Mouse (Mus musculus) sigmoid colon, adult 10 weeks (tissue): Measurements from ENCODE around the gene Olfr1166. TPM values are rescaled to one million over a fixed set of nuclear protein-coding genes. Genes with fewer than 3 reads are reported as not detected.

Source experiments
- polyA plus RNA-seq: library from polyadenylated mRNA; stranded (reverse); fragments of 350-450 nt; fragmentation: Illumina TruSeq; extraction: RNeasy Lipid Tissue Mini Kit (QIAGEN cat#74804); gene quantifications from one replicate; pipeline ENCODE4 v1.2.3, GENCODE M21; 2014; ENCODE audit warnings: low read depth, low replicate concordance

The Olfr1166 gene
- not detected for polyA plus RNA-seq

GRCm38 (mm10) chr2:88128172-88128571 lies at the start of gene Olfr1166:
Gene Olfr1166 (minus strand): TSS chr2:88128272.

GRCm38 (mm10) chr2:88155093-88155492 lies 27.0 kb upstream of the Olfr1166 start, which contains the start of gene Olfr1167:
Gene Olfr1167 (minus strand): TSS chr2:88155193.

GRCm38 (mm10) chr2:88093866-88094265 lies 34.2 kb downstream of the Olfr1166 start, which contains the start of gene Olfr1164:
Gene Olfr1164 (minus strand): TSS chr2:88093966.

Other genes with a start within 250 kb of the Olfr1166 start
- not detected for gene Olfr1153, start 233.3 kb downstream of the Olfr1166 start, polyA plus RNA-seq
- gene Olfr1154, start 223.1 kb downstream of the Olfr1166 start, polyA plus RNA-seq, result not detected
- gene Olfr1155, start 183.1 kb downstream of the Olfr1166 start, polyA plus RNA-seq, result not detected
- gene Olfr1156, start 175.2 kb downstream of the Olfr1166 start, polyA plus RNA-seq, result not detected
- gene Olfr1157, start 160.0 kb downstream of the Olfr1166 start, polyA plus RNA-seq, result not detected
- gene Olfr74, start 153.6 kb downstream of the Olfr1166 start, polyA plus RNA-seq, result not detected
- gene Olfr1158, start 138.2 kb downstream of the Olfr1166 start, polyA plus RNA-seq, result not detected
- gene Olfr1160, start 120.0 kb downstream of the Olfr1166 start, polyA plus RNA-seq, result not detected
- gene Olfr1161, start 105.5 kb downstream of the Olfr1166 start, polyA plus RNA-seq, result not detected
- gene Olfr73, start 90.6 kb downstream of the Olfr1166 start, polyA plus RNA-seq, result not detected
- not detected for gene Olfr1162, start 77.1 kb downstream of the Olfr1166 start, polyA plus RNA-seq
- gene Olfr1163, start 56.4 kb downstream of the Olfr1166 start, polyA plus RNA-seq, result not detected
- not detected for gene Olfr1164, start 34.3 kb downstream of the Olfr1166 start, polyA plus RNA-seq
- not detected for gene Olfr1167, start 26.9 kb upstream of the Olfr1166 start, polyA plus RNA-seq
- not detected for gene Olfr1168, start 53.6 kb upstream of the Olfr1166 start, polyA plus RNA-seq
- gene Olfr1170, start 100.1 kb upstream of the Olfr1166 start, polyA plus RNA-seq, result not detected
- gene Olfr1173, start 151.6 kb upstream of the Olfr1166 start, polyA plus RNA-seq, result not detected
- gene Olfr1174-ps, start 186.9 kb upstream of the Olfr1166 start, polyA plus RNA-seq, result not detected
- gene Olfr1175-ps, start 198.9 kb upstream of the Olfr1166 start, polyA plus RNA-seq, result not detected
- not detected for gene Olfr1176, start 208.4 kb upstream of the Olfr1166 start, polyA plus RNA-seq
- not detected for gene Olfr1177-ps, start 218.2 kb upstream of the Olfr1166 start, polyA plus RNA-seq